Mouse (Mus musculus): Measurements from ENCODE around the gene Spire2. TPM values are rescaled to one million over a fixed set of nuclear protein-coding genes. Genes with fewer than 3 reads are reported as not detected.

Spire2 gene
- polyA plus RNA-seq, 1 experiment, result not detected

DNA sequence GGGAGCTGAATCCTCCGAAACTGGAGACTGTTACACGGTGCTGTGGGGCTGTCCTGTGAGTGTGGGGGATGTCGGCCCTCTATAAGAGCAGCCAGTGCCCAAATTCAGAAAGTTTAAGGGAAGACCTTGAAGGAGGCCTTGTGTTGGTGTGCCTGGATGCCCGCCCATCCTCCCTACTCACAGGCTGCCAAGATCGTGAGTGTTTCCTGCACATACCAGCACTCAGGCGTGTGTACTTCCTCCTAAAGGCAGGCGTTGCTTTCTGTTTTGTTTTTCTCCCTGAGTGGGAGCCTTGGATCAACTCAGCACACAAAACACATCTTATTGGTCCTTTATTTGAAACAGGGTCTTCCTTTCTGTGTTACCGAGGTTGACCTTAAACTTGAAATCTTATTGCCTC lies 9.7 kb downstream of the Spire2 start:
- Histone ChIP-seq H3K27ac (ENCODE audit: insufficient read depth, low read depth, low read length) (no peak overlapping the region), H3K4me3 (ENCODE audit: insufficient read depth, low read depth, low read length) (no peak overlapping the region), H3K4me1 (ENCODE audit: control insufficient read depth, insufficient read depth, low read length) (peaks cover 5% of the 10 kb centered on the region; the same call in 1 of the 2 replicates)
- WGBS, result 78% methylated on average over 8 of the region's 8 CpGs
- no peak for TF ChIP-seq CTCF (IDR thresholded peaks at IDR 0.05; ENCODE audit: insufficient read depth, low read depth, low read length)
- no peak for TF ChIP-seq POLR2A (IDR thresholded peaks at IDR 0.05; ENCODE audit: insufficient read depth, low read depth, low read length)

DNA sequence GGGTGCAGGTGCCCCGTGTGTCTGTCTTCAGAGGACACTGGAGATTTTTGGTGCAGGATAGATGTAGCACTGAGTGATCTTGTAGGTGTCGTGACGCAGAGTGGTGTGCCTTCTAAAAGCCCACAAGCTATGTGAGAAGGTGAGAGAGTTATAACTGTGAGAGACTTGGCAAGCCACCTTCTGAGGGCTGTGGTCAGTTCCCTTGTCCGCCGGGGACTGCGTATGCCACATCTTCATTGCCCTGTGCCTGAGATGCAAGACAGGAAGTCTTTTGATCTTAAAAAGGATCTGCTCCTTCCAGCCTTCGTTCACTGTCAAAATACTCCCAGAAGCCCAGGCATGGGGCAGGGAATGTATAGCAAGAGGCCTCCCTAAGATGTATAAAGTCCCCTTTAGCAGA lies 10.4 kb downstream of the Spire2 start:
- Histone ChIP-seq H3K4me3 (ENCODE audit: insufficient read depth, low read depth, low read length) (no peak overlapping the region), H3K4me1 (ENCODE audit: control insufficient read depth, insufficient read depth, low read length) (peaks cover 2% of the 10 kb centered on the region; the same call in 1 of the 2 replicates), H3K27ac (ENCODE audit: insufficient read depth, low read depth, low read length) (no peak overlapping the region)
- TF ChIP-seq POLR2A (IDR thresholded peaks at IDR 0.05; ENCODE audit: insufficient read depth, low read depth, low read length) (no peak), CTCF (IDR thresholded peaks at IDR 0.05; ENCODE audit: insufficient read depth, low read depth, low read length) (no peak)
- WGBS, result 76% methylated on average over 7 of the region's 7 CpGs

DNA sequence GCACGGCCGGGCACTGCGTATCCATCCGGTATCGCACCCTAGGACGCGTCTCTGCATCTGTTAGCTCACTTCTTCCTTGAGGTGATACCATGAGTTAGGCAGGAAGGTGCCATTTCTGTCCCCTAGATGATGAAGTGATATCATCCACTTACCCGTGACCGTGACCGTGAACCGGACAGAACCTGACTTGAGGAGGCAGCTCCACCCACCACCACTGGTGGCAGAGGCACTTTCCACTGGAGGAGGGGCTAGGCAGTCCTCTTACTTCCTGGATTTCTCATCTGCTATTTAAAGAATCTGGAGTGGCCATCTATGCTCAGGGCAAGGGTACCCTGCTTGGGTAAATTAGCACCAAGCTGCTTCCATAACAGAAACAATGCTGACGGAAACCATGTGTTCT lies 10.9 kb downstream of the Spire2 start:
- WGBS, result 91% methylated on average over 12 of the region's 12 CpGs
- H3K27ac ChIP-seq (ENCODE audit: insufficient read depth, low read depth, low read length), result no peak overlapping the region
- TF ChIP-seq POLR2A (IDR thresholded peaks at IDR 0.05; ENCODE audit: insufficient read depth, low read depth, low read length), result no peak
- no peak for TF ChIP-seq CTCF (IDR thresholded peaks at IDR 0.05; ENCODE audit: insufficient read depth, low read depth, low read length)

DNA sequence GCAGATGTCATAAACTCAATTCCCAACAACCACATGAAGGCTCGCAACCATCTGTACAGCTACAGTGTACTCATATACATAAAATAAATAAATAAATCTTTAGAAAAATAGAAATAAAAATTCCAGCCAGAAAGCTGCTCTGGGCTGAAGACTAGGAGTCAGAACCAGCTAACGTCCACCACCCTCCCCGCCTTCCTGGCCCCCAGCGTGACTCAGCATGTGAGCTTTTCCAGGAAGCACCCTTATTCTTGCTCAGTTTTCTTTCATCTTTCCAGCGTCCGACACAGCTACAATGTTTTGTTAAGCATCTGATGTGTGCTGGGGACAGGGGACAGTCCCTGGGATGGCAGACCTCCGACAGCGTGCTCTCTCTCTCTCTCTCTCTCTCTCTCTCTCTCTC lies 12.6 kb downstream of the Spire2 start:
- WGBS, result 89% methylated on average over 8 of the region's 8 CpGs
- Histone ChIP-seq H3K4me3 (ENCODE audit: insufficient read depth, low read depth, low read length) (no peak overlapping the region), H3K27ac (ENCODE audit: insufficient read depth, low read depth, low read length) (no peak overlapping the region), H3K4me1 (ENCODE audit: control insufficient read depth, insufficient read depth, low read length) (peaks cover 2% of the 10 kb centered on the region; the same call in 1 of the 2 replicates)
- no peak for TF ChIP-seq POLR2A (IDR thresholded peaks at IDR 0.05; ENCODE audit: insufficient read depth, low read depth, low read length)
- no peak for TF ChIP-seq CTCF (IDR thresholded peaks at IDR 0.05; ENCODE audit: insufficient read depth, low read depth, low read length)

More for the DNA sequence above, 10.9 kb downstream of the Spire2 start:
- Histone ChIP-seq H3K4me1 (ENCODE audit: control insufficient read depth, insufficient read depth, low read length) (peaks cover 2% of the 10 kb centered on the region; the same call in 1 of the 2 replicates), H3K4me3 (ENCODE audit: insufficient read depth, low read depth, low read length) (no peak overlapping the region)

DNA sequence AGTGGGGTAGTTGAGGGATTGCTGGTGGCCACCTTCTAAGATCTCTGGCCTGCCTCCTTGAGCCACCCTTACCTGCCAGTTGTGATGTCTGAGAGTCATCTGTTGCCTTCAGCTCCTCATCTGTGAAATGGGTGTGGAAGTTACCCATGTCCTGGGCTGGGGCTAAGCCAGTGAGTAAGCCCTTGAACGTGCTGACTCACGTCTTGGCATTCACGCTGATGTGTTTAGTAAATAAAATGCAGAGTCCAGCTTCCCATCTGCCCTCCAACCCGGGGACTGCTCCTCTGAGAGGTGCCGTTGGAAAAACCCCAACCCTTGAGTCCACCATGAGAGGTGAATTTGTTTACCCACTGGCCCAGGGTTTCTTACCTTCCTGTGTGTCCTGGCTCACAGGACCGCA lies 13.3 kb downstream of the Spire2 start:
- no peak overlapping the region for H3K4me3 ChIP-seq (ENCODE audit: insufficient read depth, low read depth, low read length)
- H3K27ac ChIP-seq (ENCODE audit: insufficient read depth, low read depth, low read length), result no peak overlapping the region
- no peak for TF ChIP-seq CTCF (IDR thresholded peaks at IDR 0.05; ENCODE audit: insufficient read depth, low read depth, low read length)
- no peak for TF ChIP-seq POLR2A (IDR thresholded peaks at IDR 0.05; ENCODE audit: insufficient read depth, low read depth, low read length)
- WGBS, result 73% methylated on average over 6 of the region's 6 CpGs
- H3K4me1 ChIP-seq (ENCODE audit: control insufficient read depth, insufficient read depth, low read length), result peaks cover 2% of the 10 kb centered on the region; the same call in 1 of the 2 replicates

DNA sequence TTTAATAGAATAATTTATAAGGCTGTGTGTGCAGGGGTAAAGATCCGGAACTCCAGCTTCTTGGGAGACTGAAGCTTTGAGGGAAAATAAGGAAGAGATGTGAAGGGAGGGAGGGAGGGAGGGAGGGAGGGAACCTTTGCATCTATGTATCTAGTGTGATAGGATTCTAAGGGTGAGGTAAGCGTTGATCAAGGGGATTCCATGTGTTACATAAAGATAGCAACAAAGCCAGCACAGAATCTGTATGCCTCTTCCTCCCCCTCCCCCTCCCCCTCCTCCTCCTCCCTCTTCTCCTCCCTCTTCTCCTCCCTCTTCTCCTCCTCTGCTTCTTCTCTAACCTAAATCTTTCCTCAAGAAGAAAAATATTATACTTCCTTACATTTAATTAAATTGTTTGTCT lies 14.8 kb downstream of the Spire2 start:
- TF ChIP-seq POLR2A (IDR thresholded peaks at IDR 0.05; ENCODE audit: insufficient read depth, low read depth, low read length) (no peak), CTCF (IDR thresholded peaks at IDR 0.05; ENCODE audit: insufficient read depth, low read depth, low read length) (no peak)
- 73% methylated on average over 2 of the region's 2 CpGs for WGBS
- 0 out of 2 replicates have a peak, but pooled peaks cover 2% of the 10 kb centered on the region for H3K4me1 ChIP-seq (ENCODE audit: control insufficient read depth, insufficient read depth, low read length)
- no peak overlapping the region for H3K27ac ChIP-seq (ENCODE audit: insufficient read depth, low read depth, low read length)
- no peak overlapping the region for H3K4me3 ChIP-seq (ENCODE audit: insufficient read depth, low read depth, low read length)

DNA sequence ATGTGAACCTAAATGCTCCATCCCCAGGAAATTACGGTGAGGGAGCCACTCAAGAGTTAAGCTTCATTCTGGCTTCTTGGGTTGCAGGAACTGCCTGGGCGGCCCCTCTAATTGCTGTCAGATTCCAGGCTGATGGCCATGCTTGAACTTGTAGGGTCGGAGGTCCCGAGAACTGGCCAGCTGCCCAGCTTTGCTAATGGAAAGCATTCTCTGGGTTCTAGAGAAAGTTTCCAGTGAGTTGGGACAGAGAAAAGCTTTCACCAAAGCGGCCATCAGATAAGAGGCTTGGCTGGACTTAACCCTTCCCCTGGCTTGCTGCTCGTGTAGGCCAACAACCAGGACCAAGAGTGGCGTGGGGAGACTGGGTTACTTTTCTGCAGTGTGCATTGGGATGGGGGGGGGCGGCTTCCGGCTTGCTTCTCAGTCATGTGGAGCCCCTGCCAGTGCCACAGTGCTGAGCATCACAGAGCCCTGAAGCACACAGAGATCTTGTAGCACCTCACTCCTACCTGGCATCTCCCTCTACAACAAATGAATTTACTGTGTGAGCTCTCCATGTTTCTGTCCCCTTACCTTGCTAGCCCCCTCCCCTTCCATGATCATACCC lies 15.8 kb downstream of the Spire2 start:
- Histone ChIP-seq H3K27ac (ENCODE audit: insufficient read depth, low read depth, low read length) (no peak overlapping the region), H3K4me3 (ENCODE audit: insufficient read depth, low read depth, low read length) (no peak overlapping the region), H3K4me1 (ENCODE audit: control insufficient read depth, insufficient read depth, low read length) (peaks cover 7% of the 10 kb centered on the region; the same call in 1 of the 2 replicates)
- no peak for TF ChIP-seq CTCF (IDR thresholded peaks at IDR 0.05; ENCODE audit: insufficient read depth, low read depth, low read length)
- WGBS, result 50% methylated on average over 9 of the region's 9 CpGs

DNA sequence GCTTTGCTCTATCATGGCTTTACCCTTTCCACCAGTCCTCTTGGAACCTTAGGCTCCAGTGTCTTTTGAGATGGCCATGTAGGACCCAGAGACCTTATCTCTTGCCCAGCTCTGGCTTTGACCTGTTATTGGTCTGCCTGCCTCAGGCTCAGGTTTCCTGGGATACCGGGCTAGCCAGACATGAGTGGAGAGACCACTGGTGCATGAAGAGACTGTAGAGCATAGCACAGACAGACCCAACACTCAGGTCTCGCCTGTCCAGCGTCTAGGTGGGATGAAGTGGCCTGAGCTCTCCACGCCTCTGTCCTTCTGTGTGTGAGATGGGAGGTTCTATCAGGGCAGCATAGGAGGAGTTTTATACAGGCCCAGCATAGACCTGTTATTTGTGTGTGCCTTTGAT lies 16.6 kb downstream of the Spire2 start:
- H3K4me1 ChIP-seq (ENCODE audit: control insufficient read depth, insufficient read depth, low read length), result peaks cover 7% of the 10 kb centered on the region; the same call in 1 of the 2 replicates

DNA sequence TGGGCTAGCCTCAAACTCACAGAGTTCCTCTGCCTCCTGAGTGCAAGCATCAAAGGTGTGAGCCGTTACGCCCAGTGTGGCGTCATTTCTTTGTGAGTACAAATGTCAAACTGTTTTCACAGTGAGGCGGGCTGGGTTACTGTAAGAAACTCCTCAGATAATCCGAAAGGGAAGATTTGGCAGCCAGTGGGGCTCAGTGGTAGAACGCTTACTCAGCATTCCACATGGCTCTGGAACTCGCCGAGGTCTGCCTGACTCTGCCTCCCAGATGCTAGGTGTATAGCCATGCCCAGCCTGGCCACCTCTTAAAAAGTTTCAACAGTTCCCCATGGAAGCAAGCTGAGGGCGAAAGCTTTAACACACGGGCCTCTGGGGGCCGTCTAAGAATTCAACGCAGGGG lies 19.6 kb downstream of the Spire2 start:
- 86% methylated on average over 12 of the region's 12 CpGs for WGBS
- no peak overlapping the region for H3K4me3 ChIP-seq (ENCODE audit: insufficient read depth, low read depth, low read length)
- no peak for TF ChIP-seq CTCF (IDR thresholded peaks at IDR 0.05; ENCODE audit: insufficient read depth, low read depth, low read length)
- TF ChIP-seq POLR2A (IDR thresholded peaks at IDR 0.05; ENCODE audit: insufficient read depth, low read depth, low read length), result no peak
- peaks cover 7% of the 10 kb centered on the region; the same call in 1 of the 2 replicates for H3K4me1 ChIP-seq (ENCODE audit: control insufficient read depth, insufficient read depth, low read length)
- no peak overlapping the region for H3K27ac ChIP-seq (ENCODE audit: insufficient read depth, low read depth, low read length)

More for the DNA sequence above, 16.6 kb downstream of the Spire2 start:
- 86% methylated on average over 4 of the region's 4 CpGs for WGBS
- H3K4me3 ChIP-seq (ENCODE audit: insufficient read depth, low read depth, low read length), result no peak overlapping the region
- no peak overlapping the region for H3K27ac ChIP-seq (ENCODE audit: insufficient read depth, low read depth, low read length)
- TF ChIP-seq CTCF (IDR thresholded peaks at IDR 0.05; ENCODE audit: insufficient read depth, low read depth, low read length), result no peak
- no peak for TF ChIP-seq POLR2A (IDR thresholded peaks at IDR 0.05; ENCODE audit: insufficient read depth, low read depth, low read length)

All from olfactory bulb, adult 2 months (tissue).